20 mouse cellular contexts compared by ENCODE assay signal in the genomic region with DNA sequence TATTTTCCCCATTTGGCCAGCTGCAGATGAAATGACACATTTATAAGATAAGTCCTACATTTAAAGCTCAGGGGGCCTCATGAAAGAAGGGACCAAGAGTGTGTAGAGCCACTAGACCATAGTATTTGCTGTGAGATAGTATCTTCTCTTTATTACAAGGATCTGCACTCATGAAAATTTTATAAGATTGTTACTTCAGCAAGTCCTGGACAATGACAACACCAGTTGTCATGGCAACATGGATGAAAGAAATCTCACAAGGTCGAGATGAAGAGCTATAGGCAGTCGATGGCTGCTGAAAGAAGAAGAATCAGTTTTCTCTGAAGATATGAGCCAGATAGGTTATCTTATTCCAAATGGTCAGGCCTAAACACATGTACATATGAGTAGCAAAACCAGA.
DNase-seq lines count a peak whose midpoint lies in the region; ATAC-seq lines count a peak whose summit lies in the region.
"Had no signal": no experiment of that assay in that cellular context is flagged by ENCODE, and none has a peak within 500 bp of the region (broad histone marks: within the 10 kb centered on the region; RNA-seq: fewer than 3 reads in every experiment).

No protein-coding gene starts in this region.

- H3K27ac ChIP-seq in hindbrain, embryonic 11.5 days (ENCODE audit: low read depth, low read length): no peak overlapping the region
- no peak overlapping the region for H3K27ac ChIP-seq in hindbrain, embryonic 10.5 days
- H3K27ac ChIP-seq in midbrain, embryonic 13.5 days: no peak overlapping the region
- H3K27ac ChIP-seq in midbrain, embryonic 10.5 days (replicated peaks): no peak overlapping the region
- H3K27ac ChIP-seq: embryonic facial prominence, embryonic 10.5 days; forebrain, embryonic 10.5 days; hindbrain, embryonic 13.5 days; intestine, embryonic 15.5 days had no signal

- H3K4me3 ChIP-seq in hindbrain, embryonic 11.5 days (ENCODE audit: low read depth, low read length): no peak overlapping the region
- no peak overlapping the region for H3K4me3 ChIP-seq in hindbrain, embryonic 10.5 days
- H3K4me3 ChIP-seq in midbrain, embryonic 13.5 days (replicated peaks): no peak overlapping the region
- H3K4me3 ChIP-seq in midbrain, embryonic 10.5 days: no peak overlapping the region
- H3K4me3 ChIP-seq: embryonic facial prominence, embryonic 10.5 days; erythroblast, embryonic 14.5 days; forebrain, embryonic 10.5 days; heart, embryonic 12.5 days; hindbrain, embryonic 13.5 days; intestine, embryonic 15.5 days had no signal

- ATAC-seq in hindbrain, embryonic 11.5 days (ENCODE audit: low FRiP score): peak; percentile 35; the same call in 1 of the 2 replicates
- peak; percentile 76 for ATAC-seq in midbrain, embryonic 13.5 days
- ATAC-seq: forebrain, embryonic 16.5 days; intestine, embryonic 15.5 days; Patski had no signal

- peak; percentile 1 for DNase-seq in hindbrain, embryonic 11.5 days (ENCODE audit: low spot score)
- DNase-seq in hindbrain, embryonic 10.5 days (ENCODE audit: low spot score): no peak
- no peak for DNase-seq in midbrain, embryonic 10.5 days (ENCODE audit: low spot score)
- peak; percentile 2 for DNase-seq in mesoderm, embryonic 11.5 days (ENCODE audit: low read depth, low spot score)
- DNase-seq in retina, postnatal 1 day: peak; percentile 1
- DNase-seq in gastrocnemius, postnatal 36 days: no peak
- DNase-seq in adrenal gland, adult 2 months: no peak
- DNase-seq: adrenal gland, postnatal 10 days; cerebellum, adult 2 months; cerebellum, postnatal 10 days; gastrocnemius, postnatal 10 days had no signal

- no peak overlapping the region for H3K4me2 ChIP-seq in hindbrain, embryonic 11.5 days (replicated peaks; ENCODE audit: low read depth, low read length)
- H3K4me2 ChIP-seq in midbrain, embryonic 13.5 days (replicated peaks): no peak overlapping the region
- H3K4me2 ChIP-seq: heart, embryonic 12.5 days; hindbrain, embryonic 13.5 days; intestine, embryonic 15.5 days had no signal

- no peaks in the 10 kb centered on the region for H3K36me3 ChIP-seq in hindbrain, embryonic 11.5 days (ENCODE audit: control insufficient read depth, insufficient read depth, low read length)
- no peaks in the 10 kb centered on the region for H3K36me3 ChIP-seq in hindbrain, embryonic 10.5 days
- H3K36me3 ChIP-seq in midbrain, embryonic 13.5 days: no peaks in the 10 kb centered on the region
- H3K36me3 ChIP-seq in midbrain, embryonic 10.5 days: no peaks in the 10 kb centered on the region
- H3K36me3 ChIP-seq: embryonic facial prominence, embryonic 10.5 days; forebrain, embryonic 10.5 days; heart, embryonic 12.5 days; hindbrain, embryonic 13.5 days; intestine, embryonic 15.5 days had no signal

- 54% methylated on average over 2 of the region's 2 CpGs for WGBS in hindbrain, embryonic 11.5 days
- 39% methylated on average over 2 of the region's 2 CpGs for WGBS in hindbrain, embryonic 10.5 days
- 9% methylated on average over 2 of the region's 2 CpGs for WGBS in midbrain, embryonic 13.5 days
- 52% methylated on average over 2 of the region's 2 CpGs for WGBS in midbrain, embryonic 10.5 days

- no peaks in the 10 kb centered on the region for H3K9me3 ChIP-seq in hindbrain, embryonic 11.5 days (ENCODE audit: control insufficient read depth, low read length)
- H3K9me3 ChIP-seq in hindbrain, embryonic 10.5 days: no peaks in the 10 kb centered on the region
- no peaks in the 10 kb centered on the region for H3K9me3 ChIP-seq in midbrain, embryonic 13.5 days
- no peaks in the 10 kb centered on the region for H3K9me3 ChIP-seq in midbrain, embryonic 10.5 days (replicated peaks)
- H3K9me3 ChIP-seq: embryonic facial prominence, embryonic 10.5 days; forebrain, embryonic 10.5 days; heart, embryonic 12.5 days; hindbrain, embryonic 13.5 days; intestine, embryonic 15.5 days had no signal

- intact Hi-C loops in gastrocnemius, postnatal 36 days (cut with DNase I): no loop called here

- H3K27me3 ChIP-seq in hindbrain, embryonic 11.5 days (ENCODE audit: control insufficient read depth, insufficient read depth, low read length): no peaks in the 10 kb centered on the region
- no peaks in the 10 kb centered on the region for H3K27me3 ChIP-seq in hindbrain, embryonic 10.5 days (ENCODE audit: insufficient read depth, poor library complexity, severe bottlenecking)
- H3K27me3 ChIP-seq in midbrain, embryonic 13.5 days: no peaks in the 10 kb centered on the region
- H3K27me3 ChIP-seq in midbrain, embryonic 10.5 days (ENCODE audit: low read depth, poor library complexity, severe bottlenecking): no peaks in the 10 kb centered on the region
- H3K27me3 ChIP-seq: heart, embryonic 12.5 days; hindbrain, embryonic 13.5 days; intestine, embryonic 15.5 days; Patski had no signal

- H3K9ac ChIP-seq in hindbrain, embryonic 11.5 days (ENCODE audit: low read depth, low read length): no peak overlapping the region
- H3K9ac ChIP-seq in midbrain, embryonic 13.5 days (replicated peaks): no peak overlapping the region
- H3K9ac ChIP-seq: heart, embryonic 12.5 days; hindbrain, embryonic 13.5 days; intestine, embryonic 15.5 days had no signal

- H3K4me1 ChIP-seq in hindbrain, embryonic 11.5 days (replicated peaks; ENCODE audit: control insufficient read depth, insufficient read depth, low read length): no peaks in the 10 kb centered on the region
- H3K4me1 ChIP-seq in hindbrain, embryonic 10.5 days (replicated peaks): no peaks in the 10 kb centered on the region
- H3K4me1 ChIP-seq in midbrain, embryonic 13.5 days (replicated peaks): no peaks in the 10 kb centered on the region
- no peaks in the 10 kb centered on the region; the same call in 1 of the 2 replicates for H3K4me1 ChIP-seq in midbrain, embryonic 10.5 days
- H3K4me1 ChIP-seq: embryonic facial prominence, embryonic 10.5 days; forebrain, embryonic 10.5 days; heart, embryonic 12.5 days; hindbrain, embryonic 13.5 days; intestine, embryonic 15.5 days had no signal

Comparison
In these comparisons a context has a peak if more than half of its experiments do, and no peak if none do; other contexts are left out.
1. DNase-seq: peak in hindbrain, embryonic 11.5 days (single experiment), mesoderm, embryonic 11.5 days (single experiment) and retina, postnatal 1 day (single experiment); none in hindbrain, embryonic 10.5 days (single experiment), midbrain, embryonic 10.5 days (single experiment), gastrocnemius, postnatal 36 days (0 of 2) and adrenal gland, adult 2 months (single experiment).